Mouse (Mus musculus) adrenal gland, postnatal 36 days (tissue): ENCODE measurements around the gene Dgki. TPM values are rescaled to one million over a fixed set of nuclear protein-coding genes. Genes with fewer than 3 reads are reported as not detected.
"Not testable (repeated sequence)": the region's sequence is repeated elsewhere in the genome, so short reads cannot be mapped to it uniquely, and the experiment has no call there.

Experiments
- DNase-seq, 2 experiments: peaks; one replicate each; pipeline ENCODE4 v3.0.0; 2021; ENCODE audit warnings: mixed read lengths in 1 of 2
- total RNA-seq, 2 experiments: library from RNA; stranded (reverse); gene quantifications; 2 replicates each; pipeline ENCODE4 v1.2.3; 2021

Gene Dgki
- total RNA-seq, 2 experiments from 2014 or later: 1.4 to 2.6 TPM

- no peak for DNase-seq
Observed at GRCm38 (mm10) chr6:37150038-37150437, 149.9 kb downstream of the Dgki start.

DNA sequence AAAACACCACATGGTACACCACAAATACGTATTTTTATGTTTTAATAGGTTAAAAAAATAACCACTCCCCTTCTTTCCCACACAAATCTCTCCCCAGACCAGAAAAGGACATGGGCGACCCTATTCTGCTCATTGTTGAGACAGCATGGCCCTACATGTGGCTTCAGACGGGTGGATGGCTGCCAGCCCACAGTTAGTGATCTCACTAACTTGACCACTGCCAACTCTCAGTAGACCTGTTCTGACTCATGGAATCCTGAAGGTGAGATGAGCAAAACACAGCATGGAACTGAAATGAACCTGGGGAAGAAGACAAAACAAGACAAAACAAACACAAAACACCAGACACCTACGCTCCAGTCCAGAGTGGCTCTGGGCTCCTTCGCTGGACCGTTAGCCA lies 150.8 kb downstream of the Dgki start:
- DNase-seq: no peak

DNA sequence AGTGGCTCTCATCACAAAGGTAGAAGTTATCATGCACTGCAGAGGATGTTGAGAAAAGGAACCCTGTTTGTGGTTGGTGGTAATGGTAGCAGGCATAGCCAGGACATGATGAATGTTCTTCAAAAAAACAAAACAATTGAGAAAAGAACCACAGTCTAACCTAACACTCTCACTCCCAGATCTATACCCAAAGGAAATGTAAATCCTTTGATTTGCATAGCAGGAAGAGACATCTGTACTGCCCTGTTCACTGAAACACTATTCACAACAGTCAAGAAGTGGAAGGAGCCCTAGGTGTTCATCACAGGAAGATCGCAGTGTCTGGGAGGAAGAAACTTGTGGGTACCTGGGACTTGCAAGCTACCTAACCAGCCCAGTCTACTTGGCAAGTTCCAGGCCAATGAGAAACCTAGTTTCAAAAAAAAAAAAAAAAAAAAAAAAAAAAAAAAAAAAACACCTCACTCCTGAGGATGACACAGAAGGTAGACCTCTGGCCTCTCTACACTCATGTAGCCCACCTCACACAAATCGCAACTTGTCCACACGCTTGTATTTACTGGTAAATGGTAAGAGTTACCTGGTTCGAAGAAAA lies 152.5 kb downstream of the Dgki start:
- no peak for DNase-seq

DNA sequence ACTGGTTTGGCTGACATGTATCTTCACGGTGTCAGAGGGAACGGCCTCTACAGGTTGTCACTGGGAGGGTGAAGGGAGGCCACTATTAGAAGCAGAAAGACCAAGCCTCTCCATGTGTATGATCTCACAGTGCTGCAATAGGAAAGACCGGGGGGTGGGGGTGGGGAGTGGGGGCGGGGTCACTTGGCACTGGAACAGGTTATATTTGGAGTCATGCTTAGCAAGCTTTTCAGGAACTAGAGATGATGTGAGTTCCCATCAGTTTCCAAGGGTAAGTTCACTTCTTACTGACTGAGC lies 156.2 kb downstream of the Dgki start:
- no peak for DNase-seq

DNA sequence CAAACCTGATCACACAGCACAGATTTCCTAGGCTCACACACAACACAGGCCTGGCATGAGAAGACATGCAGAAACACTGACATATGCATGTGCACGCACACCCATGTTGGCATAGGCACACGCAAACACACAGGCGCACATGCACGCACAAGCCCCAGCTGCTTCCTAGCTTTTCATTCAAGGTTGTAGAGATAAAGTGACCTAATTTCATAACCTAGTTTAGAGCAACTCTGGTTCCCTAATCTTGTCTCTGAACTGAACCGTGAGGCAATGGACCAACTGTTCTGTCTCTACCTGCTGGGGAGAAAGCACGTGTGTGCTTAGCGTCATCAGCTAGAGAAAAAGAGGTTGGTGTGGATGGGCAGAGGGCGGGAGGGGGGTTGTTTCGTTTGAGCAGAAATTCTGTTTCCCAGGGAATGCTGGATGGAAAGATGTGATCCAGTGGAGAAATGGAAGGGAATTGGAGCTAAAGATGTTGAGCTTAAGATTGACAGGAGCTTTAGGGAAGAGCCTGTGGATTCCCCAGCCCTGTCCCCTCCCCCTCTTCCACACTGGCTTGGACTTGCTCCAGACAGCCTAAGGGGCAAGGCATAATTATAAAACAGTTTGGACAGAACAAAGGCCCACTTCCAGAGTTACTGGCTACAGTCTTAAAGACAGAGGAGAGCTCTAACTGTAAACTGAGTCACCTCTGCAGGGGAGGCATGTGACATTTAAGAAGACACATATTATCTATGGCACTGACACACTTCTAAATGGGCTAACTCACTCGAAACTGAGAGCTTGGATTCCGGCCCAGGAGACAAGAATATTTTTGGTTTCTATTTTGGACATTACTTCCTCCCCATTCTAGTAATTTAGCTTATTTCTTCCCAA lies 156.8 kb downstream of the Dgki start:
- DNase-seq: peak; percentile 18 to 33

- no peak for DNase-seq
Observed at GRCm38 (mm10) chr6:37138816-37139215, 161.2 kb downstream of the Dgki start.

- DNase-seq: no peak
Observed at GRCm38 (mm10) chr6:37131257-37131656, 168.7 kb downstream of the Dgki start.

DNA sequence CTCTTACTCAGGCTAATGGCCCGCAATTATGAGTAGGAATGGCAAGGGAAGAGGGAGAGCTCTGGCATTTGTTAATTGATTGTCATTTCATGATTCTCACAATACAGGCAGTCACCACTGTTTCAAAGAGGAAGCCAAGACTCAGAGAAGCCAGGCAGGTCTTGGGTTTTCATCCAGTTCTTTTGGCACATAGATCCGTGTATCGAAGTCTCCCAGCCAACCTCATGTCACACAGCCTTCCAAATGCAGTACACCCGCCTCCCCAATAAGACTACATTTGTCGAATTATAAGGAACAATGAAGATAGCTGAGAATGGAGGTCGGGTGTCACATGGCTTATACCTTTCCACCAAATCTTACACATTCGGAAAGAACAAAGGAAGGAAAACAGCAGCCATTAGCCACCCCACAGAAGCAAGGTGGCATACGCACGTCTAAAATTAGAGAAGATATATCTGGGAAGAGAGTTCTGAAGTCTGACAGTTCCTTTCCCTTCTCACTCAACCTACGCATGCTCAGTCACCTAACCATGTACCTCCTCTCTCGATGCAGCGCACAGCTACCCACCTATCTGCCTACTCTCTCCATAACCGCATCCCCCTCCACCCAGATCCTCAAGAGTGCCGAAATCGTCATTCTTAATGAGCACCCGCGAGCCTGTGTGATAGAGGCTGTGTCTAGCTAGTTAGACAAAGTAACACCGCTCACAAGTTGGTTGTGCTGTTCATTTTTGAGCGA lies 179.4 kb downstream of the Dgki start:
- DNase-seq: no peak

GRCm38 (mm10) chr6:37119205-37119604 lies 180.8 kb downstream of the Dgki start:
- DNase-seq: no peak

GRCm38 (mm10) chr6:37113048-37113447 lies 186.9 kb downstream of the Dgki start:
- DNase-seq: no peak

- DNase-seq: not testable (repeated sequence)
Observed at GRCm38 (mm10) chr6:37106236-37106635, 193.7 kb downstream of the Dgki start.

DNA sequence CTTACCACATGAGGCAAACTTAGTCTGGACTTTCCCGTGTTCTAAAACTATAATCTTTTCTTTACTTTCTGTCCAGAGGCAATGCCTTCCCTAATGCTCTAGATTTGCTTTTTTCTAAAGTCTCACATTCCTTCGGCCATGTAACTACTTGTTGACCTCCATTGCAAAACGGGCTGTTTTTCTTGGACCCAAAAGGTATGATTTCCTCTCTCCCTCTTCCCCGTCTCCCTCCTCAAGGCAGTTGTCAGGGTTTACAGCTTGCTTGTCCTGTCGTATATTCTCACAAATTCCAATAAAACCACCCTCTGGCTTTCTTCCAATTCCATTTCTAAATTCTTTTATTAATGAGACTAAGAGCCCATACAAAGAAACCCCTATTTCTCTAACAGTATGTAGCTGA lies 199.6 kb downstream of the Dgki start:
- no peak for DNase-seq

GRCm38 (mm10) chr6:37097356-37098155 lies 202.4 kb downstream of the Dgki start:
- DNase-seq: peak; percentile 83 to 90

DNA sequence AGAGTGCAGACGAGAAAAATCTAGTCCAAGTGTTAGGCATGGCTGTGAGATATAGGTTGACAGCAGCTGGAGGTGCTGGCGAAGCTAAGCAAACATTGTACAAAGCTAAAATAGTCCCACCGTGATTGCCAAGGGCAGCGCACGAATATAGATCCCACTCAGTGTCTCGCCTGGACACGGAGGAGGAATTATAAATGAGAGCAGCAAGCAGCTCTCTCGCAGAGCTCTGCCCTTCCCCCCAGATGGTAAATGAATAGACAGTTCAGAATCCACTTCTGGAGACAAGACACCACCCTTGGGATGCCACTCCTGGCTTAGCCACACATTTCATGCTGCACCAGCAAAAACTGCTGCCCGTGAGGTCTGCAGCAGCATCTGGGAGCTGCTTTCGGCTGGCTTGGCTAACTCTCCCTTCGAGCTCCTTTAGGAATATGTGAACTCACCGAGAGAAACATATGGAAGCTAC lies 203.1 kb downstream of the Dgki start:
- DNase-seq: no peak

DNA sequence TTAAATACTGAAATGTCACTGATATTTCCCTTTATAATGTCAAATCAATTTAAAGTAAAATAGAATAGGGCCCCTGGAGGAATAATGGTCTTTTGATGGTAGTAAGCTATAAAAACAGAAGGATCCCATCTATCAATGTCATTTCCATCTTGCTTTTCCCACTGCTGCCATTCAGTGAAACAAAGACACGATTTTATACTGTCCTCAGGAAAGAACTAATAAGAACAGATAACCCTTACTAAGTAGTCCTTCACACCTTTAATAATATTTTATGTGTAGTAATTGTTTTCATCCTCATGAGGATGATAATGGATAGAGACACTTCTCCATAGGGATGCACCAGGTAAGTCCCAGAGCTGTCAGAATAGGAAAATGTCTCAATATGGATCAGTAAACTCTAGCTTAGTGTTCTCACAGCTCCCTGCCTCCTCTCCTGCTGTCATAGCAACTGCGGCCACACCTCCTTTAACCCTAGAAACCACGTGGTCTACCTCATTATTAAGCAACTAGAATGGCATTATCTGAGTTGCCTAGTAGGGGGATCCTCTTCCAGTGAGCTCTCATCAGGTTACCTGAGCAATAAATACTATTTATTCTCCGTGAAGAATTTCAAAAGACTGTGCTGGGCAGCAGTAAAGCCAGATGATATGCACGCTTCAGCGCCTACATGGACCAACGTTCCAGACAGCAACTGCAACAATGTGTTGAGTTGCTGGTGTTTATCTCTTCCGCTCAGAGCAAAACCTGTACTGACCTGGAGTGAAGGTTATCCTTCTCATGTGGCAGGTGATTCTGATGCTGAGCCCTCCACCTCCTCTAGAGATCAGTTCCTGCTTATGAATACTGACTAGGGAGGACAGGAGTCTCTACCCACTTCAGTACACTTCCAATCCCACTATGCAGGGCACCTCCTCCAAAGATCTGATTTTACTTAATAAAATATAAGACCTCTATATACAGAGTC lies 210.6 kb downstream of the Dgki start:
- no peak for DNase-seq

DNA sequence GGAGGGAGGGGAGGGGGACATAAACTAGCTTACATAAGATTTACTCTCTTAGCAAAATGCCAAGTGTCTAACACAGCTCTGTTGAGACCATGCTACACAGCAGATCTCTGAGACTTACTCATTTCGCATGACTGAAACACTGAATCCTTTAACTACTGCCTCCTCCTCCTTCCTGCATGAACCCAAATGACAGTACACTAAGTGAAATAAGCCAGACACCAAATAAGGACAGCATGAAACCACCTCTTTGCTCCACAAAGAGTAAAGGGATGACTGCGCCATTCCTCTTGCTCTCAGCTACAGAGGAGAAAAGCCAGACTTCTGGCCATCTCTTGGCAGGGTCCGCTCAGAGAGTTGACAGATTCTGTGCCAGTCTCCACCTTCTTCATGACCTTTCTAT lies 217.0 kb downstream of the Dgki start:
- no peak for DNase-seq

GRCm38 (mm10) chr6:37072401-37073016 lies 227.5 kb downstream of the Dgki start:
- DNase-seq: no peak

DNA sequence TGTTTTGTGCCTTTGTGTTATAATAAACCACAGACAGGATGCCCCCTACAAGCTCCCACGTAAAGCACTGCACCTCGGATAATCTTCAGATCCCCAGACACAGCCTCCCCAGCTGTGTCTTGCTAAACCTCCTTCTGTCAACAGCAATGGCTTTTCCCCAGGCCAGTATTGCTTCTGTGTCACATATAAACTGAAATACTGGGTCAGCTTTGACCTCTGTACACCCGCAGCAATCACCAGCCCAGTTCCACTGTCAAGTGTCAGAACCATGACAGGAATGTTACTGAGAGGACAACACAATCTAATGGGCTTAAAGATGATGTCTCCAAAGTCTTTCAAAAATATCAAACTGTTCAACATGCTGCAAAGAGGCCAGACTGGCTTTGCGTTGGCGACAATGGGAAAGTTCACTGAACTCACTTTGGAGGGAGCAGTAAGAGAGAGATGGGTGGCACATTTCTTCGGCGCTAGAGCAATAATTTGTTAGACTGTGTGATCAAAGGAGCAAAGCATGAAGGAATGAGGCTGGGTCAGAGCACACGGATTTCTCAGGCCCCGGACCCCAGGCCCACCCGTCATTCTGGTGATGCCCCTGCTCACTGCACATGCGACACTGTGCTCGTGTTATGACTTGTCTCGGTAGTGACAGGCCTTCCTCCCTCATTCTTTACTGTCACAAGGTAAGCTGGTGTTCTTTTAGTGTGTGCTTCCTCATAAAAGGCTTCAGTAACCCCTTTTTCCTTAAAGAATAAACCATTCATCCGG lies 230.0 kb downstream of the Dgki start:
- DNase-seq: no peak

GRCm38 (mm10) chr6:37068737-37069136 lies 231.2 kb downstream of the Dgki start:
- no peak for DNase-seq

DNA sequence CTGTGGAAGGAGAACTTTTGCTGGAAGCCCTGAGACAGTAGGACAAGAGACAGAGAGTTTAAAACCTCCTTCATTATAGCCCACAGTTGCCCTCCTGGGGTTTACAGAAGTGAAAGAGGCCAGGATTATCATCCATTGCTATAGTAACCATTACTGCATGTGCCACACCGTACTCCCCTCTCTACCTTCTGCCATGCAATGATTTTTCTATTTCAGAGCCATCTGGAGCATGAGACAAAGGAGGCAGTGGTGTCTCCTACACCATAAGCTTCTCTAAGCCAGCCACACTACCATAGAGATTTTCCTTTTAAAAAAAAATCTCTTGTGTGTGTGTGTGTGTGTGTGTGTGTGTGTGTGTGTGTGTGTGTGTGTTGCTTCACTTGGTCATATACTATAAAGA lies 232.6 kb downstream of the Dgki start:
- no peak for DNase-seq
